Mouse (Mus musculus) liver (tissue): Measurements from ENCODE around the gene Marc2.

Experiments
- DNase-seq: peaks from one replicate; pipeline ENCODE4 v3.0.0-alpha.2; 2020; ENCODE audit warnings: mixed read lengths

Marc2 gene

DNA sequence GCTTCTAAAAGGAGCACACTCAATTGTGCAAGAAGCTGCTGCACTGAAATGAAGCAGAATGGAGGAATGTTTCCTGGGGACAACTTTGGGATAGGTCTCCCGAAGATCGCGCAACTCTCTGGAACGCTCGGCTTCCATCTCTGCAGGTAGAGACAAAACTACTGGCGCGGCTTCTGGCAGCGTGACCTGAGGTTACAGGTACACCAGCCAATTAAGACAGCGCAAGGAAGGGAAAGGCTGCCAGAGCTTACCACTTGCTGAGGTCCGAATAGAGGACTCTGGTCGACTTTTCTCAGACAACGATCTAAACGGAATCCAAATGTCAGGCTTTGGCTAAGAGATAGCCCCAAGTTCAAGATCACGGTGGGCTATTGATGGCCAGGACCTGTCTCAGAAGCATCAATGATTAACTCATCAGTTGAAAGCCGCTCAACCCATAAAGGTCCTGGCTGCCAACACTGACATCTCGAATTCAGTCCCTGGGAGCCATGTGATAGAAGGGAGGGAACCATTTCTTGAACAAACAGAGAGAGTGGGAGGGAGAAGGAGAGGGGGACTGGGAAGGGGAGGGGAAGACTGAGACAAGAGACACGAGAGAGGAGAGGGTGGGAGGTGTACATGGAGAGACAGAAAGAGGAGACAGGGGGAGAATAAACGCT lies at the start of gene Marc2:
Gene Marc2, minus strand, starts transcription at position 360 of the 659 bp plus-strand sequence.
- DNase-seq: peak; percentile 26

DNA sequence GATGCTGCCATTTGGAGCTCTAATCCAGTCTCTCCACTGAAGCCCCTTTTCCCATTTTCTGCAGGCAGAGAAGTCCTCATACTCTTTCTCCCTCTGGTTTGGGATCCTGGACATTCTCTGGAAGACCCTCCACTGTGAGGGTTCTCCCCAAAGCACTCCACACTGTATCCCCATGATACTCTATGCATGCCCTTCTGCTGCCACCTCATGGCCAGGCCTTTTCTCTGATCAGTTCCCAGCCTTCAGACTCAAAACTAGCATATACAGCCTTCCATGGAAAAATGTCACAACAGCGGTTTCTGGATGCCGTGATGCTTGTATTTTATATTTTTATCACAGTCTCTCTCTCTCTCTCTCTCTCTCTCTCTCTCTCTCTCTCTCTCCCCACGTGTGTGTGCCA lies 45.7 kb upstream of the Marc2 start:
- DNase-seq: no peak

DNA sequence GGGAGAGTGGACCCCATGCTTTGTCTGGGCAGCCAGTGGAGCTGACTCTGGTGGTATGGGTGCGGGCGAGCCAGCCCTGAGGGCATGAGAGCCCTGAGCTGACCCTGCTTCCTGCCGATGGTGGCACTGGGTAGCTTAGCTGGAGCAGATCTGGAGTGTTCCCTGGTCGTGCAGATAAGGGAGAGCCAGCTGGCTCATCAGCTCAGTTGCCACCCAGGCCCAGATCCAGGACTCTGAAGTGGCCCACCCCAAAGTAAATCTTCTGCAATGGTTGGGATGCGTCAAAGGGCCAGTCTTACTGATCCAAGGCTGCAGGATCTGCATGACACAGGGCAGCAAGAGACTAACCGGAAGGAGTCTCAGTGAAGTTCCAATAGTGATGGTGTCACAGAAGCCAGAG lies 43.2 kb upstream of the Marc2 start:
- DNase-seq: no peak

DNA sequence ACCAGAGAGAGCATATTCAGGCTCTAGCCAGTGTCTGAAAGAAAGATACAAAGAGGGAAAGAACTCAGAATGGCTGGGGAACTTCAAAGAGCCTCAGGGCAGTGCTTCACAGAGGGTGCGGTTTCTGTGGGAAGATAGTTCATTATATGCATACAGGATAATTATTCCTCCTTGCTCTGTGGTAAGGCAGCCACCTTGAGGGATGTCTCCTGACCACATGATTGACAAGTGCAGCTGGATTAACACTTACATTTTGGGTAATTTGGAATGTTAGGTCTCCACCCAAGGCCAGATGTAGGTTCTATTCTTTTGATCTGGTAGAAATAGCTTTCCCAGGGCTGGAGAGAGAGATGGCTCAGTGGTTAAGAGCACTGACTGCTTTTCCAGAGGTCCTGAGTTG lies 39.9 kb upstream of the Marc2 start:
- DNase-seq: no peak

DNA sequence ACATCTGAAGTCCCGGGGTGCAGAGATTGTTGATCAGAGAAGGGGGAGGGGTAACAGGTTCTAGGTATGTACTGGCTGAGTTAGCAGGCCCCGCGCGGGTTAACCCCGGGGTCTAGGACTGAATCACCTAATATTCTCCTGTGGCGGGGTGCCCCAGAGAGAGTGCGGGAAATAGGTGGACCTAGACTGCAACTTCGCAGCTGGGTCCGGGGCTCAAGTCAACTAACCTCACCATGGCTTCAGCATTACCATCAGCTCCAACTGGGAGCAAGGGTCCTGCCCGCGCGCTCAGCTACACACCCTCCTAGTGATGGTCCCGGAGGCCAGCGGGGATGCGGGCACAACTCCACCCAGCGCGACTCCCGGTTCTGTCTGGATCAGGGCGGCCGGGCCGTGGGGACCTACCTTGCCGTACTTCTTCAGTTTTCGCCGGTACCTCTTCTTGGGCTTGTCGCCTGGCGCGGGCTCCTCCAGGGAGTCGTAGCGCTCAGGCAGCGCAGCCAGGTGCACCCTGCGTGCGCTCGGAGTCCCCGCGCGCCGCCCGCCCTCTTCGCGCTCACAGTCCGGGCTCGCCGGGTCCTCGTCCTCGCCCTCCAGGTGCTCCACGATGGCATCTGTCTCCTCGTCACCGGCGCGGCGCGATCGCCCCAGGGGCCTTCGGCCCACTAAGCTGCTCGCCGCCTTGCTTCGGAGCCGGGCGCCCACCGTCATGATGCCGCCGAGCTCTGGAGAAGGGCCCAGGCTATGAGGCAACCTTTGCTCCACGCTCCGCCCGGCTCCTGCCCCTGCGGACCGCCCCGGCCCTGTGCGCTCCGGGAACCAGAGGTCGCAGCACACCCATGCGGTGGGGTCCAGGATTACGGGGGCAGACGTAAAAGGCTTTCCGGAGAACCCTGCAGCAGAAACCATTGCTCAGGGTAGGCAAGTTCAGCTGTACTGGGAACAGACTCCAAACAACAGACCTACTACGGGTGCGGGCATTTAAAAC lies 36.3 kb upstream of the Marc2 start, which contains the start of gene C130074G19Rik:
Gene C130074G19Rik, minus strand, starts transcription at position 938 of the 988 bp plus-strand sequence.
- peak; percentile 69 for DNase-seq

DNA sequence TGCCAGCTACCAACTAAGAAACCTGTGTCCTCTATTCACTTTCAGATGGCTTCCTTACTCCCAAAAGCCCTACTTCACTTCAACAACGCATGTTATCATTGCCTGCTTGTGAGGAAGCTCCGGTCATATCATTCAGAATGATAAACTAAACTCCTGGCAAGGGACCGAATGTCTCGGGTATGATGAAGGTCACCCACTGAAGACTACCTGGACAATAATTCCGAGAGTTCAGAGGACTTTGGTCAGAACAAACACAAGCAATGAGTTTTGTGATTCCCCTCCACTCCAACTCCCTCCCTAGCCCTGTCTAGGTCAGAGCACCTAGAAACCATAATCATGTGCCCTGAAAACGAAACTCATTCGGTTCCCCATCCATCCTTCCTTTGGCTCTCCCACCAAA lies 35.6 kb upstream of the Marc2 start:
- no peak for DNase-seq

DNA sequence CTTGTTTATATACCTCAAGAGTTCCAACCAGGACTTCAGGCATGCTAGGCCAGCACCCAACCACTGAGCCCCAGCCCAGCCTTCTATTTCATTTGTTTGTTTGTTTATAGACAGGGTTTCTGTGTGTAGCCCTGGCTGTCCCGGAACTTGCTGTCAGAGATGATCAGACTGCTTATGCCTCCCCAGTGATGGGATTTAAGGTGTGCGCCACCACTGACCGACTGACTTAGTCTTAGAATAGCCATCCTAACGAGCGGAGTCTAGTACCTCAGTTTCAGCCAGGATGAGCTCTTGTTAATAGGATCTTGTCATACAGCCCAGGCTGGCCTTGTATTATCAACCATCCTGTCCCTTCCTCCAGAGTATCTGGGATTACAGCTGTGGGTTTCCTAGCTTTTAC lies 35.0 kb upstream of the Marc2 start:
- no peak for DNase-seq

DNA sequence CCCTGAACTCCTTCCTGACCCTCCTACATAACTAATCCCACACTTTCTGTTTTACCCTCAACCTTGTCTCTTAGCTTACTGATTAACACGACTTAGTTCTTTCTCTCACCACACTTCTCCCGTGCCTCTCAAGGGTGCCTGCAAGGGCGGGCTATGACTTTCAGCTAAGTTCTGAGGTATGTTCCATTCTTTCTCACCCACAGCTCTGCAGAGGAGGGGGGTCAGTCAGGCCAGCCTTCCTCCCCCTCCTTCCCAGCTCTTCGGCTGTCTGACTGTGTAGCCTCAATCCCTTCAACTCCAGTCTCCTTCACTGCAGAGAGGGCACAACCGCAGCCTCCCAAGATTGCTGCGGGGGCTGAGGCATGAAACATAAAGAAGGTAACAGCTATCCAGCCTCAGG lies 32.6 kb upstream of the Marc2 start:
- no peak for DNase-seq

DNA sequence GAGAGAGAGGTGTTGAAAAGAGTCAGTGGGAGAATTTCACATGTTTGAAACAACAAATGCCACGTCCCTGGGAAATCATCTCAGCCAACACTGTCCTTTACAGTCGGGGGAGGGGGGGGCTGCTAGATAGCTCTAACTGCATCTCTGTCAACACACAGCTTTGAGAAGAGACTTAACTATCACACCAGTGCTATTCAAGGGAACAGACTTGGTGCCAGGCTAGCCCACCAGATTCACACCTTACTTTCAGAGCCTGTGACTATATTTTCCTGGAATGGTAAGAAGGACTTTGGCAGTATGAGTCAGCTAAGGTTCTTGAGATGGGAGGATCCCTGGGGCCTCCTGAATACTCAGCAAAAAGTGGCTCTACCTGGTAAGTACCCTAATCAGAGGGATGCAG lies 31.1 kb upstream of the Marc2 start:
- no peak for DNase-seq

DNA sequence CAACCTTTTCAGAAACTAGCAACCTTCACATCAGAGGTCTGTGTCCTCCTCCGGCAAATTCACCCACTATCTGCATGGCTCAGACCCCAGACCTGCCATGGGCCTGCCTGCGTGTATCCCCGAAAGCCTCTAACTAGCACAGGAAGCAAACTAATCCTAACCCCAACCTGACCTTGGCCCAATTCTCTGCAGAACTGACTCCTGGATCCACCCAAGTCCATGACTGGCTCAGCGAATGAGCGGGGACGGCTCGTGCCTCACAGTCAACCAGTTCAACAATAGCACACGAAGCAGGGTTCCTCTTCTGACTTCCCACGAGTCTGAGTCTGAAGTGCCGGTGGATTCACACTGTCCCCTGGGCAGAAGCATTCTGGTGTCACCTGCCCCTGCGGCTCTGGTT lies 27.7 kb upstream of the Marc2 start:
- no peak for DNase-seq

DNA sequence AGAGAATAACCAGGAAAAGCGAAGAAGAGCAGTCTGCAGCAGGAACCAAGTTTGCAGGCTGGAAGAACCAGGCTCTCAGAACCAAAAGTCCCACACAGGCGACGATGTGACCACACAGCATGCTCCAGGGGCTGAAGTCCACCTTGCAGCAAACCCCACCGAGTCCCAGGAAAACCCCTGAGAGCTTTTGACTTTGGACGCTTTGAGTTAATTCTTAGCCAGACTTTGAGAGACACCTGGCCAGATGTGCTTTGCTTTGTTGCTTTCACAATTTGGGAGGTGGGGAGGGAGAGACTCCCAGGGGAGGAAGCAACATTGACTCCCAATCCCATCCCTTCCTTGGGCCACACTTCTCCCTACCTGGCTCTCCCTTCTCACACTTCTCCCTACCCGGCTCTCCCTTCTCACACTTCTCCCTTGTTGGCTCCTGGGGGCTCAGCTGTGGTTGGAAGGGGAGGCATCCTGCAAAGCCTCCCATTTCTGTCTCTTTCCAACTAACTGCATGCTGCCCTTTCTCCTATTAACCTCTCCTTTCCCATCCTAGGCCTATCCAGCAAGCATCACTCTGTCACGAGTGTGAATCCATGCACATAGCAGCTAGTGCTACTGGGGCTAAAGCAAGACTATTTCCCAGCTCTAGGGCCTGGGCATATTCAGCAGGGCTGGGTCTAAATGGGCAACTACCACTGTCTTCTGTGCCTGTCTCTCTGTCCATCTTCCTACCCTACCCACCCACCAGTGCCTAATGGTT lies 26.0 kb upstream of the Marc2 start:
- peak; percentile 32 for DNase-seq

DNA sequence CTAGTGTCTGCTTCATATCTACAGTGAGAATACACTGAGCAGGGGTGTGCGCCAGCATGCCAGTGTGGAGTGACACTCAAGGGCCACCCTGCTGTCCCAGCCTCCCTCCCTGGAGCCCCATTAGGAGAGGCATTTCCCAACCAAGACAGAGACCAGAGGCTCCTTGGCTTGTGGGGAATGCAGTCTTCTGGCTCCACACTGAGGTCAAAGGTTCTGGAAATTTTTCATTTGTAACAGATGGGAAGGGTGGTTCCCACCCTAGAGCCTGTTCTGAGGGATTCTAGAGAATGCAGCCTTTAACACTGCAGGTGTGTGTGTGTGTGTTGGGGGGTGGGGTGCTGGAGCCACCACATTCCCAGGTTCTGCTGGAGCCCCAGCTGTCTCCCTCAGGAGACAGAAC lies 25.3 kb upstream of the Marc2 start:
- no peak for DNase-seq

DNA sequence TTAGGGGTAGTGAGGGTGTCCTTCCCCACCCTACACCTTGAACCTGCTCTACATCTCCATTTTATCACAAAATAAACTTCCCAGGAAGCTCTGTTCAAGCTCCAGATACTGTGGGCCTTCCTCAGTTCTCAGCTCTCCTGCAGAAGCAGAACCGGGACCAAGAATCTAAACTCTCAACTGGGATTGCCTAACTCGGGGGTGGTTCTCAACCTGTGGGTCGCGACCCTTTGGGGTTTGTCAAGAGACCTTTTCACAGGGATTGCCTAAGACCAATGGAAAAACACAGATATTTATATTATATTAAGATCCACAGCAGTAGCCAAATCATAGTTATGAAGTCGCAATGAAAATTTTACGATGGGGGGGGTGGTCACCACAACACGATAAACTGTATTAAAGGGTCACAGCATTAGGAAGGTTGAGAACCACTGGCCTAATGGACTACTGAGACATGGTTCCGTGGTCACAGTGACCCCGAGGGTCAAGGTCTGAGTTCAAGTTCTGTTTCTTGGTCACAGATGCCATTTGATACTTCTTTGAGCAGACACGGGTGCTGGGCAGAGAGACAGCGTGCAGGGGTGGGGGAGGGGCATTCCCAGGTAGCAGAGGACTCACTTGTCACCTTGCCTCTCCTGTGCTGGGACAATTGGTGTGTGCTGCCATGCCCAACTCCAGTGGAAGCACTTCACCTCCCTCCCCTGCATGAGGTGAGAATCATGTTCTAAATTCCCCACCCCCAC lies 24.6 kb upstream of the Marc2 start:
- no peak for DNase-seq

DNA sequence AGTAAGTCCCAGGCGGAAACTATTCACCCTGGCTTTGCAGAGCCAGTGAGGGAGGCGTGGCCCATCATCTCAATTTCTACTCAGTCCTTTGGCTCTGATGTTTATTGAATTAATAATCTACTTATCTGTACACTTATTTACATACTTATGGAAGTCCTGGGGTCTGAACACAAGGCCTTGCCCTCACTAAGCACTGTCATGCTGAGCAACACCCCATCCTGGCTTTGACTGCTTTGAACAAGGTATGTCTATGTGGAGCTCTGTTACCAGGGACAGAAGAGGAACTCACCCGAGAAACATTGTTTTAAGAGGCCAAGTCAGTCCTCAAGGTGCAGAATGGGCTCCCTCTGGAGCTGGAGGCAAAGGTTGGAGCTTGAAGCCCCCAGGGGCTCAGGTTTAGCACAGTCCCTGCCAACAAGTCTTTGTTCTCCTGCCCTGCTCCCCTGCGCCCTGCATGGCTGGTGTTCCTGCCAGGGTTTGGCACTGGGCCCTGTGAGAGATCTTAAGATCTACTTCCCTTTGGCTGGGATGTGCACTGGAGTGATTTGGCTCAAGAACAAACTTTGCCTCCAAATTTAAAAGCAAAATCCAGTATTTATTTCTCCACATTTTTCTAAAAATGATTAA lies 23.8 kb upstream of the Marc2 start:
- DNase-seq: no peak

DNA sequence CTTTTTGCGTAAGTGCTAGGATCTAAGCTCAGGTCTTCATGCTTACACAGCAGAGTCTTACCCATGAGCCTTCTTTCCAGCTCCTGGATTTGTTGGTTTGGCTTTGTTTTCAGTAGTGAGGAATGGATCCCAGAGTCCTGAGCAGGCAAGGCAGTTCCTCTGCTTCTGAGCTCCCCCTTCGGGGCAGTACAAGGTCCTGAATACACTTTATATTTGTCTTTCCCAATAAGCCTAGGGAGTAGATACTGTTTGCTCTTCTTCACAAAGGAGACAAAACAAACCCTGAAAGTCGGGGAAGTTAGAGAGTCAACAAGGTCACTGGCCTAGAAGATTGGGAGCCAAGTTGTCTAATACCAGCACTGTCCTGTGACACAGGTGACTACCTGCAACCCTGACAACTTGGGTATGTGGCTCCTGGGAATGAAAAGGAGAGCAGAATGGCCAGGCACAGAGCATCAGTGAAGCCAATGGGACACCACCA lies 21.4 kb upstream of the Marc2 start:
- no peak for DNase-seq

DNA sequence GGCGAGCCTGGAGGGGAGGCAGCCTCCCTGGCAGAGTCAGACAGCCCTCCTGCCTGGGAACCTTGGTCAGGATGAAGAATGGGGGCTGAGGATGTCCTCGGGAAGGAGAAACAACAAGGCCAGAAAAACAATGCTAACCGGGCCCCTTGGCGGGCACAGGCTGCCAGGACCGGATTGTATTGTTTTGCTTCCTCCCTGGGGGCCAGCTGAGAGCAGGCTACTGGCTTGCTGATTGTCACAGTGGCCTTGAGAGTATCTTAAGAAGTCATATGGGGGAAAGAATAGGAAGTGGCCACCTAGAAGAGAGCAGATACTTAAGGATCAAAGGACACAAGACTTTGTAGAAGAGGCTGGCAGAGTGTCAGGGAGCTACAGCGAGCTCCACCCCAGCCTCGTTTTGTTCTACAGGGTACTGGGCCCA lies 18.1 kb upstream of the Marc2 start:
- DNase-seq: no peak

DNA sequence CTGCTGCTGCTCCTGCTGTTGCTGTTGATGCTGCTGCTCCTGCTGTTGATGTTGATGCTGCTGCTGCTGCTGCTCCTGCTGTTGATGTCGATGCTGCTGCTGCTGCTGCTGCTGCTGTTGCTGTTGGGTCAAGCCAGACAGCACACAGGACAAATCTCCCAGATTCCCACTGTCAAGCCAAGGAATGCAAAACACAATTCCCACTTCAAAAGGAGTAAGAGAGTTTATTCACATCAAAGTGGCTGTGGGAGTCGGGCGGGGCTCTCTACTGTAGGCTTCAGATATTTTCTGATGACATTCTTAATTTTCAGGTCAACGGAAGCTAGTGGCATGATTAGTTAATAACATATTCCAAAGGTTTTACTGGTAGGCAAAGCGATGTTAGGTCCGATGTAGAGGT lies 16.4 kb upstream of the Marc2 start:
- DNase-seq: no peak

DNA sequence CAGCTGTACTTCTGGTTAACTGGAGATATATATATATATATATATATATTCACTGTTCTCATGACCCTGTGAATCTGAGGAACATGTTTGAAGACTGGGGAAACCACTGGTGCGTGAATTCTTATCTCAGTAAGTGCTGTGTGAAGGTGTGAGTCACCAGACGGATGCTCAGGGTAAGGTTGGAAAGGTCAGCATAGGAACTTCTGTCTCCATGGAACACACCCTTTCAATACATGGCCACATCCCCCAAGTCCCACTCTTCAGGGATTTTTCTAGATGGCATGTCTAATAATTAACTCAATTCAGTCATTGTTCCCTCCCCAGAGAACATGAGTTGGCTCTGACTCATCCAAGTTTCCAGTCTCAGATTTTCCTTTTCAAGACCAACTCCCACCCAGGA lies 15.3 kb upstream of the Marc2 start:
- no peak for DNase-seq

DNA sequence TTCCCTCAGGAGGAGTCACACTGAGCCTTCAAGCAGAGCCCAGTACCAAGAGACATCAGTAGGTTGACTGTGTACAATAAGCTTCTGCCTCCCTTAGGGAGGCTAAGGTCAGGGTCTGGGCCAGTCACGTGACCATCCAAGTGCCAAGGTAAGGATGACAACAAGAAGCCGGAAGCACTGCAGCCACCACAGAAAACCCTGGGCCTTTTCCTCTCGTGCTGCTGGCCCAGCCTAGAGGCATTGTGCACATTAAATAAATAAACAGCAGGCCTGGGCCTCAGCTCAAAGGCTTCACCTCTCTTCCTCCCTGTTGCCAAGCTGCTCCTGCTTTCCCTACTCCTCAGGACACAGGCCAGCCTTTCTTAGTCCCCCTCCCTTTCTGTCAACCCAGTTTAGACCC lies 14.0 kb upstream of the Marc2 start:
- DNase-seq: no peak

DNA sequence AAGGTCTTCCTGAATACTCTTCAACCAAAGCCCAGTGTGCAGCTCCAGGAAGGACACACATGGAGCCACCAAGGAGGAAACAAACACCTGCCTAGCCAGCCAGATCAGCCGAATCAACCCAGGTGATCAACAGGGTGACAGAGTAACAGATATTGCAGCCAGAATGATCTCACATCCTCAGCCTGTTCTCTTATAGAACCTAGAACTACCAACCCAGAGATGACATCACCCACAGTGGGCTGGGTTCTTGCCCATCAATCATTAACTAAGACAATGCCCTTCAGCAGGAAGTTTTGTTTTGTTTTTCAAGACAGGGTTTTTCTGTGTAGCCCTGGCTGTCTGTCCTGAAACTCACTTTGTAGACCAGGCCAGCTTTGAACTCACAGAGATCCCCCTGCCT lies 12.0 kb upstream of the Marc2 start:
- DNase-seq: no peak

DNA sequence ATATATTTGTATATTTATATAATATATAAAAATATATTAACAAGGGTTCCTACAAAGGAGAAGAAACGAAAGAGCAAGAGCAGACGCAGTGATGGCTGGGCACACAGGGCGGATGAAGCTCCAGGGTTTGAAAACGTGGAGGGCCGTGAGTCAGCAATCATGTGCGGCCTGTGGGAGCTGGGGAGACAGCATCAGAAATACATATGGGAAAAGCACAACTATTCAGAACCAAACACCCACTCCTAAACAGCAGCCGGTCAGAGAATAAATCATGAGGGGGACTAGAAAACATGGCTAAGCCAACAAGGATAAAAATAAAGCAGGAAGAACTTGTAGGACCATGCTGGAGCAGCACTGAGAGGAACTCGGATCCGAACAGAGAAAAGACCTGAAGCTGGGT lies 11.0 kb upstream of the Marc2 start:
- no peak for DNase-seq

DNA sequence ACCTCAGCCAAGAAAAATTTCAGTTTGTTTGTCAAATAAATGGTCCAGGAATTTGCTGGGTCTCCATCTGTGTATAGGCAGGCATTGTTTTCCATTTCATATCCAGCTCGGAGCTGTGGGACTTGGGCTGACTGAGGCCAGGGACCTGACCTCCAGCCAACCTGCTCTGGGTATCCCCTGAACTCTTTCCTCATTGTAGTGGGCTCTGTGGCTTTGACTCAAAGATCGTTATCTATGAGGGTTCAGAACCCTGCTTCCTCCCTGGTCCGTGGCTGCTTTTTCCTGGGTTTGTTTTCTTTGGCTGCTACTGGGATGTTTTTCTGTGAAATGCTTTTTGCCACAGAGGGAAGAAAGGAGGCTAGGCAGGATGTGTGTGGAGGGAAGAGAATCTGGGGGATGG lies 7.7 kb upstream of the Marc2 start:
- DNase-seq: no peak
